Mouse (Mus musculus) ES-E14 (cell line): ENCODE data around the gene Spin2c. TPM values are rescaled to one million over a fixed set of nuclear protein-coding genes. Genes with fewer than 3 reads are reported as not detected.

Source experiments
- DNase-seq: peaks from one replicate; pipeline ENCODE4 v3.0.0-alpha.2; 2013; ENCODE audit warnings: low read depth, low spot score
- H3K27ac ChIP-seq: 2 replicates; pipeline ENCODE4 v1.5.1; 2012; ENCODE audit warnings: low read depth, mild to moderate bottlenecking, low read length, moderate library complexity, mixed read lengths; ENCODE audit not compliant: poor library complexity, insufficient read depth, severe bottlenecking
- H3K36me3 ChIP-seq: 2 replicates; pipeline ENCODE4 v1.6.1; 2012; ENCODE audit warnings: mild to moderate bottlenecking, low read length, moderate library complexity, mixed read lengths; ENCODE audit not compliant: control insufficient read depth, poor library complexity, insufficient read depth, severe bottlenecking
- H3K4me1 ChIP-seq, 2 experiments: fragments of 150-350 bp in 1 of 2; sonication (generic) in 1 of 2; 2 replicates each; pipeline ENCODE4 v1.6.1; 2012; ENCODE audit warnings: low read length in 2 of 2, mild to moderate bottlenecking in 1 of 2, mixed read lengths in 1 of 2; ENCODE audit not compliant: control insufficient read depth in 2 of 2, insufficient read depth in 2 of 2, poor library complexity in 1 of 2
- H3K4me3 ChIP-seq, 2 experiments: fragments of 150-350 bp in 1 of 2; sonication (generic) in 1 of 2; 2 replicates each; pipeline ENCODE4 v1.5.1; 2012; ENCODE audit warnings: low read length in 2 of 2, low read depth in 1 of 2, mild to moderate bottlenecking in 1 of 2, mixed read lengths in 1 of 2; ENCODE audit not compliant: insufficient read depth in 1 of 2, poor library complexity in 1 of 2, severe bottlenecking in 1 of 2
- H3K9ac ChIP-seq: 2 replicates; pipeline ENCODE4 v1.6.1; 2012; ENCODE audit warnings: low read depth, mild to moderate bottlenecking, low read length, mixed read lengths; ENCODE audit not compliant: poor library complexity, insufficient read depth, severe bottlenecking
- H3K9me3 ChIP-seq: fragments of 150-350 bp; sonication (generic); 2 replicates; pipeline ENCODE4 v1.6.1; 2012; ENCODE audit warnings: low read depth, mild to moderate bottlenecking, low read length; ENCODE audit not compliant: control insufficient read depth, insufficient read depth
- CHD2 ChIP-seq: IDR thresholded peaks from 2 replicates; pipeline ENCODE4 v1.6.1; 2014; ENCODE audit warnings: mild to moderate bottlenecking, low read depth, low read length, inconsistent platforms
- HCFC1 ChIP-seq: IDR thresholded peaks from 2 replicates; pipeline ENCODE4 v1.6.1; 2012; ENCODE audit warnings: low read length, inconsistent platforms, borderline replicate concordance; ENCODE audit not compliant: insufficient read depth
- MAFK ChIP-seq: IDR thresholded peaks from 2 replicates; pipeline ENCODE4 v1.6.1; 2014; ENCODE audit warnings: mild to moderate bottlenecking, low read depth, low read length, inconsistent platforms; ENCODE audit not compliant: insufficient read depth
- ZC3H11A ChIP-seq: IDR thresholded peaks from 2 replicates; pipeline ENCODE4 v1.6.1; 2012; ENCODE audit warnings: low read depth, mild to moderate bottlenecking, inconsistent platforms, low read length, borderline replicate concordance
- ZNF384 ChIP-seq: IDR thresholded peaks from 2 replicates; pipeline ENCODE4 v1.6.1; 2012; ENCODE audit warnings: low read depth, low read length, inconsistent platforms
- in situ Hi-C, 2 experiments: fragments of 600-800 bp; cut with MboI; formaldehyde crosslinking; loops; one replicate each; pipeline ENCODE4 v1.15.1; 2025; ENCODE audit warnings: low sequenced_read_pairs in 2 of 2, inconsistent platforms in 1 of 2; ENCODE audit not compliant: unreplicated experiment in 2 of 2
- total RNA-seq: library from RNA; depleted of rRNA; stranded (reverse); fragments of 300-350 nt; gene quantifications from 2 replicates; pipeline ENCODE4 v1.2.3, GENCODE M21; 2012; rRNA removed

The Spin2c gene
- 3.1 and 4.4 TPM in 2 replicates for total RNA-seq

DNA sequence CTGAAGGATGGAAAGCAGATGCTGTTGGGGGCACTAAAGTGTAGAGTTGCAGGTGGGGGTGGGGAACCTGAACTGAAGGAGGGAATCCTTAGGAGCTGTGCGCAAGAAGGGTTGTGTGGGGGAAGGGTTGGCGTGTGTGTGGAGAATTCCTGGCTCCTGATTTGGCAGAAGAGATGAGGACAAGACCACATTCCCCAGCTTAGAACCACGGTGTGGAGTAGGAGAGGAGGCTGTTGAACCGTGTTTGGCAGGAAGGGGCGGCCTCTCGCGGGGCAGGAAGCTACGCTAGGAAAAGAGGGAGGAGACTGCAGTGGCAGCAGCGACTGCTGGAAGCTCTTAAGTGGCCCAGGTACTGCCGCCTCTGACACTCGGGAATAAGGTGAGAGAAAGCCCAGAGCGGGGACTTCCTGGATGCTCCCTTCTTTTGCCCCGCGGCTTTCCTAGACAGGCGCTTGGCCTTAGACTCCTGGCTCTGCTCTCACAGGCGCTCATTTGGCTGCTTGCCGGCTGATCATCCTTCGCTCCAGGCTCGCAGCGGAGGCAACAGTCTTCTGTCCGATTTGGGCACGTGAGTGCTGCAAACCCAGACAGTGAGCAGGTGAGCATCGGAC lies at the start of gene Spin2c:
Gene Spin2c, plus strand, starts transcription at position 275 of the 611 bp plus-strand sequence.
- in situ Hi-C loops, result no loop called here
- no peak within 1 kb of the TSS for H3K27ac ChIP-seq

DNA sequence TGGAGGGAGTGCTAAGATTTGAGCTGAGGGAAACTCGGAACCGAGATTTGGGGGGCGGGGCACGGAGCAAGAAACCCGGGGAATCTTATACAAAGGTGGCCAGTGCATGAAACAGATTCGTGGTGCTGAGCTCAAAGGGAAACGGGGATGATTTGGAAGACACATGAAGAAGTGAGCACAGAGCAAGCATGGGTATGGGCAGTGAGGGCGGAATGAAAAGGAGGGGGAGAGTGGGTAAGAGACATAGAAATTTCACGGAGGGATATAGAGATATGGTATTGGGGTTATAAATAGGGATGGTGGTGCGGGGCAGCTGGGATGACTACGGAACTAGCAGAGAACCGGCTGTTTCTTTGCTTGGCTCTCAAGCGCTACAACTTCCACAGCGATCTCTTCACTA lies 581 bp downstream of the Spin2c start:
- H3K27ac ChIP-seq, result no peak overlapping the region
- H3K4me3 ChIP-seq, result peak overlapping the region; percentile 66 to 71
- in situ Hi-C loops, result no loop called here
- H3K9ac ChIP-seq, result peak overlapping the region; percentile 68; the same call in 1 of the 2 replicates
- TF ChIP-seq HCFC1 (no peak), CHD2 (no peak), ZC3H11A (no peak), MAFK (no peak), ZNF384 (no peak)
- H3K36me3 ChIP-seq, result no peaks in the 10 kb centered on the region
- no peak for DNase-seq
- H3K4me1 ChIP-seq, result no peaks in the 10 kb centered on the region
- no peaks in the 10 kb centered on the region for H3K9me3 ChIP-seq

More for the DNA sequence above, at the start of gene Spin2c:
- H3K4me1 ChIP-seq, result no peaks in the 10 kb centered on the region
- peak within 1 kb of the TSS; percentile 66 to 71 for H3K4me3 ChIP-seq
- peak; percentile 21 for DNase-seq
- no peaks in the 10 kb centered on the region for H3K9me3 ChIP-seq
- H3K36me3 ChIP-seq, result no peaks in the 10 kb centered on the region
- peak within 1 kb of the TSS; percentile 68; the same call in 1 of the 2 replicates for H3K9ac ChIP-seq
- TF ChIP-seq CHD2 (no peak), HCFC1 (no peak), ZNF384 (no peak), MAFK (no peak), ZC3H11A (no peak)

Other genes with a start within 250 kb of the Spin2c start
- gene Kctd12b, start 135.8 kb upstream of the Spin2c start, total RNA-seq, result 1.9 and 3.0 TPM in 2 replicates
- gene Nbdy, start 108.6 kb upstream of the Spin2c start, total RNA-seq, result 15.8 and 18.1 TPM in 2 replicates
- gene Samt1, start 180.4 kb downstream of the Spin2c start, total RNA-seq, result not detected in 2 replicates
- not detected in 2 replicates for gene 4921511M17Rik, start 201.6 kb downstream of the Spin2c start, total RNA-seq
- not detected in 2 replicates for gene Gm10057, start 222.8 kb downstream of the Spin2c start, total RNA-seq